Mouse (Mus musculus): Measurements from ENCODE around the gene Cep57.

DNA sequence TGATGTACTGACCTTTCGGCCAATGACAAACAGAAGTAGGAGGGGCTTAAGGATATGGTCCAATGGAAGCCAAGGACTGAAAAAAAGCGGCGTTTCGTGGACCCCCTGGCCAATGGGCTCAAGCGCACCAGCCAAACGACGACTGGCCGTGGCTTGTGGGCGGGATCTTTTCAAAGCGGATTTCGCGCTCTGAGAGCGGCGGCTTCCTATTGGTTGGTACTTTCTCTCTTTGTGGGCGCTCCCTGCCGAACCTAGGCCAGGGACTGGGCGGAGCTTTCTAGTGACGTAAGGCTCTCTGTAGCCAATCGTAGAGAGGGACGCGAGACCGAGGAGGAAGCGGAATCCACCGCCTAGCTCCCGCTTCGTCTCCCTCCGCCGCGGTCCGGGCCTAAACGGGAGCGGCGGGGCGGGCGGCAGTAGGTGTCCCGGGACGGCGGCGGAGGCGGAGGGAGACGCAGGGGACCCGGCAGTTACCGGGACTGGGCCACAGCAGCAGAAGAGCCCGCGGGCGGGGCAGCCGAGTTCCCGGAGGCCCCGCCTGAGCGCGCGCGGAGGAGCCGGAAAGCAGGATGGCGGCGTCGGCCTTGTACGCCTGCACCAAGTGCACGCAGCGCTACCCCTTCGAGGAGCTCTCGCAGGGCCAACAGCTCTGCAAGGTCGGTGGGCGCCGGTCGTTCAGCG lies 639 bp upstream of the Cep57 start, which contains the start of gene Fam76b:
- peak; percentile 75 for TF ChIP-seq POLR2A (IDR thresholded peaks at IDR 0.05; ENCODE audit: extremely low read depth, insufficient read depth, low read length)
- TF ChIP-seq CTCF (IDR thresholded peaks at IDR 0.05; ENCODE audit: extremely low read depth, insufficient read depth, low read length): no peak

All from cortical plate, adult 2 months (tissue).